Mouse (Mus musculus) megakaryocyte-erythroid progenitor cell, adult 5 weeks (primary cell): Measurements from ENCODE around the gene Rrnad1. TPM values are rescaled to one million over a fixed set of nuclear protein-coding genes. Genes with fewer than 3 reads are reported as not detected.

ENCODE experiments used
- polyA plus RNA-seq: library from polyadenylated mRNA; stranded (reverse); fragments of >175 nt; gene quantifications from 2 replicates; pipeline ENCODE4 v1.2.3, GENCODE M21; 2012

The Rrnad1 gene
- 22.8 and 28.5 TPM in 2 replicates for polyA plus RNA-seq

GRCm38 (mm10) chr3:87930078-87930795, at the start of gene Rrnad1, which contains the start of gene Isg20l2:
Rrnad1 (minus strand) TSS chr3:87930717.
Isg20l2 (plus strand) TSS chr3:87930314.

GRCm38 (mm10) chr3:87970939-87971488, 40.5 kb upstream of the Rrnad1 start, which contains the start of gene Nes:
Nes (plus strand) TSS chr3:87971078.

GRCm38 (mm10) chr3:87948378-87949265, 18.1 kb upstream of the Rrnad1 start, which contains the start of gene Crabp2:
Crabp2 (plus strand) TSS chr3:87948666.

GRCm38 (mm10) chr3:87919336-87920108, 11.0 kb downstream of the Rrnad1 start, which contains the start of gene Mrpl24:
Mrpl24 (plus strand) TSS chr3:87919506.

GRCm38 (mm10) chr3:87905880-87906485, 24.5 kb downstream of the Rrnad1 start, which contains the start of gene Hdgf:
Hdgf (plus strand) TSS chr3:87906321.

GRCm38 (mm10) chr3:87885281-87886003, 45.1 kb downstream of the Rrnad1 start, which contains the start of gene Prcc:
Prcc (minus strand) TSS chr3:87885608.

Other genes with a start within 250 kb of the Rrnad1 start
- 0.12 and 0.28 TPM in 2 replicates for gene Lrrc71, start 182.1 kb downstream of the Rrnad1 start, polyA plus RNA-seq
- gene Ntrk1, start 135.6 kb downstream of the Rrnad1 start, polyA plus RNA-seq, result not detected in 2 replicates
- 0.03 and 0.28 TPM in 2 replicates for gene Insrr, start 133.8 kb downstream of the Rrnad1 start, polyA plus RNA-seq
- gene Pear1, start 106.4 kb downstream of the Rrnad1 start, polyA plus RNA-seq, result 49.7 and 77.3 TPM in 2 replicates
- gene Sh2d2a, start 84.0 kb downstream of the Rrnad1 start, polyA plus RNA-seq, result 2.7 and 4.9 TPM in 2 replicates
- gene Prcc, start 45.1 kb downstream of the Rrnad1 start, polyA plus RNA-seq, result 82.0 and 91.6 TPM in 2 replicates
- gene Hdgf, start 24.4 kb downstream of the Rrnad1 start, polyA plus RNA-seq, result 990 and 1,680 TPM in 2 replicates
- gene Mrpl24, start 11.2 kb downstream of the Rrnad1 start, polyA plus RNA-seq, result 15.6 and 19.0 TPM in 2 replicates
- 12.1 TPM in 2 replicates for gene Isg20l2, start 403 bp downstream of the Rrnad1 start, polyA plus RNA-seq
- gene Crabp2, start 17.9 kb upstream of the Rrnad1 start, polyA plus RNA-seq, result 0.45 TPM in 1 of 2 replicates, not detected in the other
- gene Nes, start 40.4 kb upstream of the Rrnad1 start, polyA plus RNA-seq, result 0.15 and 0.16 TPM in 2 replicates
- gene Bcan, start 69.5 kb upstream of the Rrnad1 start, polyA plus RNA-seq, result not detected in 2 replicates
- gene Hapln2, start 96.9 kb upstream of the Rrnad1 start, polyA plus RNA-seq, result not detected in 2 replicates
- gene Gpatch4, start 112.4 kb upstream of the Rrnad1 start, polyA plus RNA-seq, result 30.3 and 52.8 TPM in 2 replicates
- gene Naxe, start 127.8 kb upstream of the Rrnad1 start, polyA plus RNA-seq, result 74.1 and 77.0 TPM in 2 replicates
- not detected in 2 replicates for gene Ttc24, start 147.6 kb upstream of the Rrnad1 start, polyA plus RNA-seq
- gene Iqgap3, start 151.3 kb upstream of the Rrnad1 start, polyA plus RNA-seq, result 11.2 and 11.5 TPM in 2 replicates
- 225 and 227 TPM in 2 replicates for gene Mef2d, start 211.7 kb upstream of the Rrnad1 start, polyA plus RNA-seq